In the genomic region with DNA sequence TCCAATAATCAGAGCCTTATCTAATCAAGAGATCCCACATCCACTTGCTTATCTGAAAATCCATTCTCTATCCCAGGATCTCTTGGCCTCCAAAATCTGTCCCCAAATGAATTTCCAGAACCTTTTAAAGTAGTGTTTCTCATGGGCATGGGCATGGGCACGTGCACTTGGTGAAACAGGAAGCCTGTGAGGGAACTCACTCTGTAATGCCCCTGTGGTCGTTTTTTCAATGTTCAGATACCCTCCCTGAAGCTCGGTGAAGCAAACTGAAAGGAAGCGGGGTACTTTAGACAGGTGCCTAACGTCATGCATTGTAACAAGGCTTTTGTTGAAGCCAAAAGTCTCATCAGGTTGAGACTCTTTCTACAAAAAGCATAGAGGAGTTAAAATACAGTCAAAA, we compare ENCODE assay signal across 28 mouse cellular contexts. TPM values are rescaled to one million over a fixed set of nuclear protein-coding genes. Genes with fewer than 3 reads are reported as not detected.
A peak's percentile ranks its signal among the peaks of the same experiment; 100 is the strongest.
DNase-seq lines count a peak whose midpoint lies in the region; ATAC-seq and TF ChIP-seq lines count a peak whose summit lies in the region.
"Had no signal": no experiment of that assay in that cellular context is flagged by ENCODE, and none has a peak within 500 bp of the region (broad histone marks: within the 10 kb centered on the region; RNA-seq: fewer than 3 reads in every experiment).

No protein-coding gene starts in this region.

- WGBS in liver, postnatal 0 days (ENCODE audit: insufficient replicate concordance) = 26% methylated on average over 5 of the region's 5 CpGs
- 61% methylated on average over 5 of the region's 5 CpGs for WGBS in kidney, embryonic 15.5 days

- peaks cover 4% of the 10 kb centered on the region; the same call in 1 of the 2 replicates for H3K4me1 ChIP-seq in liver, postnatal 0 days (ENCODE audit: insufficient read depth)
- H3K4me1 ChIP-seq in kidney, embryonic 15.5 days = peaks cover 18% of the 10 kb centered on the region
- H3K4me1 ChIP-seq: embryonic facial prominence, embryonic 10.5 days; embryonic facial prominence, embryonic 13.5 days; forebrain, embryonic 12.5 days; forebrain, embryonic 15.5 days; hindbrain, embryonic 12.5 days; hindbrain, embryonic 15.5 days had no signal

- H3K27ac ChIP-seq in liver, postnatal 0 days (ENCODE audit: low read depth) = no peak overlapping the region
- no peak overlapping the region for H3K27ac ChIP-seq in kidney, embryonic 15.5 days
- H3K27ac ChIP-seq: embryonic facial prominence, embryonic 10.5 days; embryonic facial prominence, embryonic 13.5 days; forebrain, embryonic 12.5 days; forebrain, embryonic 15.5 days; heart, adult 2 months; heart, embryonic 13.5 days; hindbrain, embryonic 12.5 days; hindbrain, embryonic 15.5 days had no signal

- no peaks in the 10 kb centered on the region for H3K9me3 ChIP-seq in liver, postnatal 0 days (ENCODE audit: low read length)
- no peaks in the 10 kb centered on the region for H3K9me3 ChIP-seq in kidney, embryonic 15.5 days (replicated peaks)
- H3K9me3 ChIP-seq: embryonic facial prominence, embryonic 10.5 days; embryonic facial prominence, embryonic 13.5 days; forebrain, embryonic 12.5 days; forebrain, embryonic 15.5 days; heart, embryonic 10.5 days; heart, embryonic 13.5 days; hindbrain, embryonic 12.5 days; hindbrain, embryonic 15.5 days had no signal

- ATAC-seq in liver, postnatal 0 days = no peak
- ATAC-seq in granulocyte monocyte progenitor cell, adult 5-6 weeks (replicated peaks; ENCODE audit: poor library complexity, severe bottlenecking) = peak; percentile 89
- peak; percentile 72 for ATAC-seq in megakaryocyte progenitor cell, adult 5-6 weeks (replicated peaks; ENCODE audit: poor library complexity)
- no peak for ATAC-seq in kidney, embryonic 15.5 days (replicated peaks; ENCODE audit: low FRiP score)
- ATAC-seq: activated CD4-positive, CD25-positive, alpha-beta regulatory T cell, adult 4 months; CD4-positive, CD25-positive, alpha-beta regulatory T cell, adult 4 months; forebrain, embryonic 15.5 days had no signal

- H3K9ac ChIP-seq in liver, postnatal 0 days (replicated peaks) = no peak overlapping the region
- no peak overlapping the region for H3K9ac ChIP-seq in kidney, embryonic 15.5 days
- H3K9ac ChIP-seq: embryonic facial prominence, embryonic 13.5 days; forebrain, embryonic 12.5 days; forebrain, embryonic 15.5 days; heart, embryonic 13.5 days; hindbrain, embryonic 12.5 days; hindbrain, embryonic 15.5 days had no signal

- TF ChIP-seq CTCF in liver, postnatal 0 days (IDR thresholded peaks at IDR 0.05; ENCODE audit: low read depth) = no peak

- no peak for TF ChIP-seq EP300 in liver, postnatal 0 days (IDR thresholded peaks at IDR 0.05; ENCODE audit: low read depth)

- no peaks in the 10 kb centered on the region for H3K36me3 ChIP-seq in liver, postnatal 0 days (replicated peaks; ENCODE audit: insufficient read depth, low read length)
- no peaks in the 10 kb centered on the region for H3K36me3 ChIP-seq in kidney, embryonic 15.5 days
- H3K36me3 ChIP-seq: embryonic facial prominence, embryonic 10.5 days; embryonic facial prominence, embryonic 13.5 days; forebrain, embryonic 12.5 days; forebrain, embryonic 15.5 days; heart, embryonic 10.5 days; heart, embryonic 13.5 days; hindbrain, embryonic 12.5 days; hindbrain, embryonic 15.5 days had no signal

- H3K4me3 ChIP-seq in liver, postnatal 0 days (ENCODE audit: low read depth, low read length) = no peak overlapping the region
- no peak overlapping the region for H3K4me3 ChIP-seq in kidney, embryonic 15.5 days (replicated peaks)
- H3K4me3 ChIP-seq: embryonic facial prominence, embryonic 10.5 days; embryonic facial prominence, embryonic 13.5 days; erythroblast, embryonic 14.5 days; forebrain, embryonic 12.5 days; forebrain, embryonic 15.5 days; heart, adult 2 months; heart, embryonic 10.5 days; heart, embryonic 13.5 days; hindbrain, embryonic 12.5 days; hindbrain, embryonic 15.5 days had no signal

- H3K4me2 ChIP-seq in liver, postnatal 0 days (ENCODE audit: low read depth, low read length) = peak overlapping the region; percentile 22; the same call in 1 of the 2 replicates
- no peak overlapping the region for H3K4me2 ChIP-seq in kidney, embryonic 15.5 days
- H3K4me2 ChIP-seq: embryonic facial prominence, embryonic 13.5 days; forebrain, embryonic 12.5 days; forebrain, embryonic 15.5 days; hindbrain, embryonic 12.5 days; hindbrain, embryonic 15.5 days had no signal

- H3K27me3 ChIP-seq in liver, postnatal 0 days (ENCODE audit: insufficient read depth, low read length) = no peaks in the 10 kb centered on the region
- peaks cover 12% of the 10 kb centered on the region; the same call in 1 of the 2 replicates for H3K27me3 ChIP-seq in kidney, embryonic 15.5 days
- H3K27me3 ChIP-seq: embryonic facial prominence, embryonic 13.5 days; forebrain, embryonic 12.5 days; forebrain, embryonic 15.5 days; hindbrain, embryonic 12.5 days; hindbrain, embryonic 15.5 days had no signal

- DNase-seq in liver, postnatal 0 days = no peak
- DNase-seq in liver = no peak
- DNase-seq in layer of hippocampus, adult 18-20 months (ENCODE audit: low spot score in 2 of 2) = no peak
- DNase-seq: adrenal gland, postnatal 14 days; cerebellum, adult 11 months; cerebellum, adult 2 months; cerebellum, adult 9-11 months; cerebellum, postnatal 25 days; embryo, embryonic 11 days; gastrocnemius, postnatal 25 days; heart, adult 2 months; heart, postnatal 14 days; heart, postnatal 4 days had no signal

RNA-seq across cellular contexts. Expression of a gene that starts 23.1 kb away (rescaled TPM):
- 0.02 and 0.05 TPM in 2 replicates for polyA plus RNA-seq in liver, postnatal 0 days (2015; fragmentation: Nextera tagmentation; extraction: Ambion mirVana)
- total RNA-seq in granulocyte monocyte progenitor cell, adult 5-6 weeks (2014; fragmentation: Nextera tagmentation) = not detected in 2 replicates
- 0.22 TPM in 1 of 2 replicates, not detected in the other for total RNA-seq in granulocyte monocyte progenitor cell, adult 5-6 weeks (2017)
- not detected in 2 replicates for total RNA-seq in megakaryocyte progenitor cell, adult 5-6 weeks (2015)
- under 0.01 TPM in 1 of 2 replicates, not detected in the other for total RNA-seq in megakaryocyte progenitor cell, adult 5-6 weeks (2017)
- 14.6 and 15.0 TPM in 2 replicates for polyA plus RNA-seq in kidney, embryonic 15.5 days (2015; fragmentation: Nextera tagmentation; extraction: Ambion mirVana)
- under 1 TPM; 0.53 to 0.59 TPM for total RNA-seq in layer of hippocampus, adult 18-20 months (2021)
- total RNA-seq: gastrocnemius, adult 8-10 months; gastrocnemius, postnatal 25 days had no signal
- polyA plus RNA-seq: erythroblast, embryonic 14.5 days had no signal

Comparison
In these comparisons a context has a peak if more than half of its experiments do, and no peak if none do; other contexts are left out.
1. ATAC-seq: peak in granulocyte monocyte progenitor cell, adult 5-6 weeks (single experiment) and megakaryocyte progenitor cell, adult 5-6 weeks (single experiment); none in liver, postnatal 0 days (single experiment) and kidney, embryonic 15.5 days (single experiment).